Mouse (Mus musculus): ENCODE results near the gene Ccdc115. TPM values are rescaled to one million over a fixed set of nuclear protein-coding genes. Genes with fewer than 3 reads are reported as not detected.
A peak's percentile ranks its signal among the peaks of the same experiment; 100 is the strongest.
"Not testable (repeated sequence)": the region's sequence is repeated elsewhere in the genome, so short reads cannot be mapped to it uniquely, and the experiment has no call there.

The Ccdc115 gene
- polyA plus RNA-seq, 1 experiment from 2014 or later, result 65.2 TPM

DNA sequence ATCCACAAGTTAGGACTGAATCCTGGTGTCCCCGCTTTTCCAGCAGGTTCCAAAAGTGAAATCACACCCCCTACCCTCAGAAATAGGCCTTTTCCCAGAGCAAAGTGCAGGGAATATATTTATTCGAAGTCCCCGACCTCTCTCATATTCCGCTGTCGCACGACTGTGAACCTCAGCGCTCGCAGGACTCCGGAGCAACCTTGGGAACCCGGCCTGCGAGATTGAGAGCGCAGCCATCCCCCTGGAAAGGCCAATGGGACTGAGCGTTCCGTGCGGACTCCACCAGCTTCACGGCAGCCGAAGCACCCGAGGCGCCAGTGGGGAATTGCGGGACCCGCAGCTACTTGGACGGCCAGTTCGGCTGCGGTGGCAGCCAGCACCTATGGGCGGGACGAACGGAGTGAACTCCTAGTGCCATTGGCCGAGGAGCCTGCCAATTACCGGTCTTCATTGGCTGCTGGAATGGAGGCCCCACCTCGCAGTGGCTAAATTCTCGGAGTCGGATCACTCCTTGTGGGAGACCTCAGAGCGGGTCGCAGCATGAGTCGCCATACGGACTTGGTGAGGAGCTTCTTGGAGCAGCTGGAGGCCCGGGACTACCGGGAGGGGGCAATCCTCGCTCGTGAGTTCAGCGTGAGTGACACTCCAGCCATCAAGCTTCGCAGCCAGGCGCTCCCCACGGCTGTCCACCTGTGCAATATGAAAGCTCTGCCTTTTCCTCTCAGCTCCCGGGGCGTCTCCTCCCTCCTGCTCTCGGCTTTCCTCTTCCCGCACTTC lies 20.0 kb upstream of the Ccdc115 start, which contains the start of gene Ptpn18:
TSS of gene Ptpn18 (plus strand) at position 479 of the 777 bp plus-strand sequence.
- peaks cover 10% of the 10 kb centered on the region for H3K4me1 ChIP-seq (ENCODE audit: control insufficient read depth, insufficient read depth, low read length)
- H3K36me3 ChIP-seq (ENCODE audit: control insufficient read depth, insufficient read depth, low read length), result no peaks in the 10 kb centered on the region
- WGBS, result under 1% methylated on average over 48 of the region's 48 CpGs
- H3K9ac ChIP-seq (ENCODE audit: low read depth, low read length), result peak within 1 kb of the TSS; percentile 23; the same call in 1 of the 2 replicates
- H3K9me3 ChIP-seq (replicated peaks; ENCODE audit: control insufficient read depth, low read length, poor library complexity, severe bottlenecking), result no peaks in the 10 kb centered on the region
- peak within 1 kb of the TSS; percentile 45 for H3K4me3 ChIP-seq (ENCODE audit: low read depth, low read length)
- no peak within 1 kb of the TSS for H3K27ac ChIP-seq (ENCODE audit: low read length)
- peak within 1 kb of the TSS; percentile 99 for H3K4me2 ChIP-seq (ENCODE audit: low read length)
- H3K27me3 ChIP-seq (ENCODE audit: control insufficient read depth, insufficient read depth, low read depth, low read length), result peaks cover 32% of the 10 kb centered on the region
- peak; percentile 96 for ATAC-seq

DNA sequence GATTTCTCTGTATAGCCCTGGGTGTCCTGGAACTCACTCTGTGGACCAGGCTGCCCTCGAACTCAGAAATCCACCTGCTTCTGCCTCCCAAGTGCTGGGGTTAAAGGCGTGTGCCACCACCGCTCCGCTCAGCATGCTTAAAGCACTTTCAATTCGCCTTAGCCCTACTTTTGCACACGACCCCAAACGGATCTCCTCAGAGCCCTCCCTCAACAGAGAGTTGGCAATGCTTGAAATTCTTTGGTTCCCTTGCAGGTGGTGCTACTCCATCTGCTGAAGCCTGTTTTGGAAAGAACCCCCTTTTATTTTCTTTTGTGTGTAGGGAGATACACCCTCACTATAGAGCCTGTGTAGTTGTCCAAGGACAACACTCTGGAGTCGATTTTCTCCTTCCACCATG lies 19.0 kb upstream of the Ccdc115 start:
- Histone ChIP-seq H3K36me3 (ENCODE audit: control insufficient read depth, insufficient read depth, low read length) (no peaks in the 10 kb centered on the region), H3K4me1 (ENCODE audit: control insufficient read depth, insufficient read depth, low read length) (peaks cover 10% of the 10 kb centered on the region), H3K4me2 (ENCODE audit: low read length) (no peak overlapping the region), H3K4me3 (ENCODE audit: low read depth, low read length) (no peak overlapping the region), H3K9me3 (replicated peaks; ENCODE audit: control insufficient read depth, low read length, poor library complexity, severe bottlenecking) (no peaks in the 10 kb centered on the region), H3K27me3 (ENCODE audit: control insufficient read depth, insufficient read depth, low read depth, low read length) (peaks cover 32% of the 10 kb centered on the region), H3K9ac (ENCODE audit: low read depth, low read length) (no peak overlapping the region), H3K27ac (ENCODE audit: low read length) (no peak overlapping the region)
- 34% methylated on average over 8 of the region's 8 CpGs for WGBS
- ATAC-seq, result no peak

GRCm38 (mm10) chr1:34443124-34443523 lies 3.7 kb upstream of the Ccdc115 start:
- H3K4me2 ChIP-seq (ENCODE audit: low read length), result no peak overlapping the region
- 94% methylated on average over 6 of the region's 6 CpGs for WGBS
- H3K9ac ChIP-seq (ENCODE audit: low read depth, low read length), result no peak overlapping the region
- H3K27me3 ChIP-seq (ENCODE audit: control insufficient read depth, insufficient read depth, low read depth, low read length), result no peaks in the 10 kb centered on the region
- H3K36me3 ChIP-seq (ENCODE audit: control insufficient read depth, insufficient read depth, low read length), result peaks cover 27% of the 10 kb centered on the region
- no peaks in the 10 kb centered on the region for H3K9me3 ChIP-seq (replicated peaks; ENCODE audit: control insufficient read depth, low read length, poor library complexity, severe bottlenecking)
- H3K4me3 ChIP-seq (ENCODE audit: low read depth, low read length), result no peak overlapping the region
- no peak for ATAC-seq
- H3K27ac ChIP-seq (ENCODE audit: low read length), result no peak overlapping the region
- peaks cover 15% of the 10 kb centered on the region for H3K4me1 ChIP-seq (ENCODE audit: control insufficient read depth, insufficient read depth, low read length)

DNA sequence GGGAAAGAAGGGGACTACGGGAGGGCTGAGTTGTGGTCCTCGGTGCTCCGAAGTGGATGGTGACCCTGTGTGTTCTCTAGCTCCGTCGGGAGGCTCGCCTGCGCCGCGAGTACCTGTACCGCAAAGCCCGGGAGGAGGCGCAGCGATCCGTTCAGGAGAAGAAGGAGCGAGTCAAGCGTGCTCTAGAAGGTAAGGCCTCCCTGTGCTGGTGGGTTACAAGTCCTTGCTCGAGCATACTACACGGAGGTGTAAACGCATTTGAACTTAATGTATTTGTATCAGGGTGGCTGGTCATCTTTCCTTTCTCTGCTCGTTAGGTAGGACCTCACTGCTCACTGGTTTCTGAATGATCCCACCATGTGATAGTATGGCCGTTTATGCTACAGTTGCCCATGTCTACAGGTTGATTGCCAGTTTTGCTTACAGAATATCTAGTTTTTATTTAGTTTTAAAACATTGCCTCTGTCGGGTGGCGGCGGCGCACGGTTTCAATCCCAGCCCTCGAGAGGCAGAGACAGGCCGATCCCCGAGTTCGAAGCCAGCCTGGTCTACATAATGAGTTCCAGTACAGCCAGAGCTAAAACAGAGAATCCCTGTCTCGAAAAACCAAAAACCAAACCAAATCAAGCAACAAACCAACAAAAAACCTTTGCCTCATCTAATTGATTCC lies 624 bp upstream of the Ccdc115 start:
- Histone ChIP-seq H3K36me3 (ENCODE audit: control insufficient read depth, insufficient read depth, low read length) (peaks cover 19% of the 10 kb centered on the region), H3K9me3 (replicated peaks; ENCODE audit: control insufficient read depth, low read length, poor library complexity, severe bottlenecking) (no peaks in the 10 kb centered on the region), H3K4me3 (ENCODE audit: low read depth, low read length) (peak overlapping the region; percentile 54), H3K4me1 (ENCODE audit: control insufficient read depth, insufficient read depth, low read length) (peaks cover 16% of the 10 kb centered on the region), H3K27ac (ENCODE audit: low read length) (peak overlapping the region; percentile 43; the same call in 1 of the 2 replicates), H3K4me2 (ENCODE audit: low read length) (peak overlapping the region; percentile 59), H3K27me3 (ENCODE audit: control insufficient read depth, insufficient read depth, low read depth, low read length) (no peaks in the 10 kb centered on the region), H3K9ac (ENCODE audit: low read depth, low read length) (peak overlapping the region; percentile 61)
- peak; percentile 61 for ATAC-seq
- WGBS, result 9% methylated on average over 31 of the region's 31 CpGs

GRCm38 (mm10) chr1:34438381-34439051 lies 956 bp downstream of the Ccdc115 start:
- WGBS, result 49% methylated on average over 14 of the region's 20 CpGs

GRCm38 (mm10) chr1:34437366-34437765 lies 2.1 kb downstream of the Ccdc115 start:
- WGBS, result 96% methylated on average over 8 of the region's 8 CpGs
- not testable (repeated sequence) for H3K4me3 ChIP-seq (ENCODE audit: low read depth, low read length); H3K27me3 ChIP-seq (ENCODE audit: control insufficient read depth, insufficient read depth, low read depth, low read length); H3K9ac ChIP-seq (ENCODE audit: low read depth, low read length); H3K9me3 ChIP-seq (replicated peaks; ENCODE audit: control insufficient read depth, low read length, poor library complexity, severe bottlenecking); H3K36me3 ChIP-seq (ENCODE audit: control insufficient read depth, insufficient read depth, low read length); ATAC-seq; H3K4me2 ChIP-seq (ENCODE audit: low read length); H3K27ac ChIP-seq (ENCODE audit: low read length)
- peaks cover 25% of the 10 kb centered on the region for H3K4me1 ChIP-seq (ENCODE audit: control insufficient read depth, insufficient read depth, low read length)

More at GRCm38 (mm10) chr1:34438381-34439051, 956 bp downstream of the Ccdc115 start:
- Histone ChIP-seq H3K9me3 (replicated peaks; ENCODE audit: control insufficient read depth, low read length, poor library complexity, severe bottlenecking) (no peaks in the 10 kb centered on the region), H3K27me3 (ENCODE audit: control insufficient read depth, insufficient read depth, low read depth, low read length) (no peaks in the 10 kb centered on the region), H3K36me3 (ENCODE audit: control insufficient read depth, insufficient read depth, low read length) (peaks cover 5% of the 10 kb centered on the region), H3K27ac (ENCODE audit: low read length) (no peak overlapping the region), H3K4me2 (ENCODE audit: low read length) (peak overlapping the region; percentile 63), H3K9ac (ENCODE audit: low read depth, low read length) (peak overlapping the region; percentile 69), H3K4me1 (ENCODE audit: control insufficient read depth, insufficient read depth, low read length) (peaks cover 22% of the 10 kb centered on the region), H3K4me3 (ENCODE audit: low read depth, low read length) (peak overlapping the region; percentile 54)
- ATAC-seq, result no peak

DNA sequence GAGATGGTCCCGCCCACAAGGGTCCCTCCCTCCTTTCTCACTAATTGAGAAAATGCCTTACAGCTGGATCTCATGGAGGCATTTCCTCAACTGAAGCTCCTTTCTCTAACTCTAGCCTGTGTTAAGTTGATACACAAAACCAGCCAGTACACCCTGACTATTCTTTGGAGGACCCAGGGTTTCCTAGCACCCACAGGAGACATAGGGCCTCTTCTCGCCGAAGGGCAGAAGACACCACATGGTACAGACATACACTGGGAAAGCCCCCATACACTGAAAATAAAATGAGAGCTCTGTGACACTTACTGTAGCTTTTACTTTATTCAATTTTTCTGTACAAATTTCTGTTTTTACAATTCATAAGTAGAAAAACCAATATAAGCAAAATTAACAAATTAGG lies 3.1 kb downstream of the Ccdc115 start:
- Histone ChIP-seq H3K4me3 (ENCODE audit: low read depth, low read length) (no peak overlapping the region), H3K27ac (ENCODE audit: low read length) (no peak overlapping the region), H3K36me3 (ENCODE audit: control insufficient read depth, insufficient read depth, low read length) (no peaks in the 10 kb centered on the region), H3K4me1 (ENCODE audit: control insufficient read depth, insufficient read depth, low read length) (peaks cover 25% of the 10 kb centered on the region), H3K9ac (ENCODE audit: low read depth, low read length) (no peak overlapping the region), H3K27me3 (ENCODE audit: control insufficient read depth, insufficient read depth, low read depth, low read length) (no peaks in the 10 kb centered on the region), H3K4me2 (ENCODE audit: low read length) (no peak overlapping the region), H3K9me3 (replicated peaks; ENCODE audit: control insufficient read depth, low read length, poor library complexity, severe bottlenecking) (peaks cover 3% of the 10 kb centered on the region)
- 87% methylated on average over 3 of the region's 3 CpGs for WGBS
- no peak for ATAC-seq

- H3K36me3 ChIP-seq (ENCODE audit: control insufficient read depth, insufficient read depth, low read length), result 0 out of 2 replicates have a peak, but pooled peaks cover 2% of the 10 kb centered on the region
- peaks cover 20% of the 10 kb centered on the region for H3K4me1 ChIP-seq (ENCODE audit: control insufficient read depth, insufficient read depth, low read length)
- H3K9me3 ChIP-seq (replicated peaks; ENCODE audit: control insufficient read depth, low read length, poor library complexity, severe bottlenecking), result peaks cover 10% of the 10 kb centered on the region
- WGBS, result 30% methylated on average over 8 of the region's 8 CpGs
- peak overlapping the region; percentile 74 for H3K4me3 ChIP-seq (ENCODE audit: low read depth, low read length)
- peak overlapping the region; percentile 91 for H3K27ac ChIP-seq (ENCODE audit: low read length)
- H3K4me2 ChIP-seq (ENCODE audit: low read length), result peak overlapping the region; percentile 77
- H3K27me3 ChIP-seq (ENCODE audit: control insufficient read depth, insufficient read depth, low read depth, low read length), result no peaks in the 10 kb centered on the region
- H3K9ac ChIP-seq (ENCODE audit: low read depth, low read length), result peak overlapping the region; percentile 80
- ATAC-seq, result no peak
Observed at GRCm38 (mm10) chr1:34435371-34436120, 3.9 kb downstream of the Ccdc115 start.

All from midbrain, embryonic 16.5 days (tissue).